Mouse (Mus musculus) lung, postnatal 0 days (tissue): Measurements from ENCODE around the gene Cript.

Source experiments
- CTCF ChIP-seq: IDR thresholded peaks from 2 replicates; pipeline ENCODE4 v1.5.1; 2016; ENCODE audit warnings: antibody characterized with exemption, mild to moderate bottlenecking
- EP300 ChIP-seq: IDR thresholded peaks from 2 replicates; pipeline ENCODE4 v1.6.1; 2016; ENCODE audit warnings: antibody characterized with exemption, mild to moderate bottlenecking, control low read depth

DNA sequence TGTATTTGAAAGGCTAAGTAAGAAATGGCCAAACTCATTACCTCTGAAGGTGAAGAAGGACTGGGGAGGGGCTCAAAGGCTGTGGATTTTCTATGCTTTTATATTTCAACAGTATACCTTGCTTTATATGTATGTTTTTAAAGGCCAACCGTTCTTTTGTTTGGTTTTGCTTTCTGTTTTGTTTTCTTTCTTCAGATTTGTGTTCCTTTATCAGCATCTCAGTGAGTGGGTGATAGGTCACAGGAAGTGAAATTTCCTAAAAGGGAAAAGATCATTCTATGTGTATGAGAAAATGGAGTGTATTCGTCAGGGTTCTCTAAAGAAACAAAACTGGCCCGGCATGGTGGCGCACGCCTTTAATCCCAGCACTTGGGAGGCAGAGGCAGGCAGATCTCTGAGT lies 58.3 kb downstream of the Cript start:
- no peak for TF ChIP-seq EP300
- no peak for TF ChIP-seq CTCF
